Mouse (Mus musculus) ES-Bruce4 (cell line): Measurements from ENCODE around the gene Usp49.

ENCODE experiments used
- CTCF ChIP-seq: IDR thresholded peaks from one replicate; pipeline ENCODE4 v1.8.1; 2011; ENCODE audit warnings: low read depth, low read length
- EP300 ChIP-seq: IDR thresholded peaks from 2 replicates; pipeline ENCODE4 v1.6.1; 2011; ENCODE audit warnings: low read depth, low read length; ENCODE audit not compliant: insufficient read depth
- POLR2A ChIP-seq: IDR thresholded peaks from one replicate; pipeline ENCODE4 v1.8.1; 2011; ENCODE audit warnings: low read length; ENCODE audit not compliant: insufficient read depth

GRCm38 (mm10) chr17:47580962-47581361 lies 49.5 kb upstream of the Usp49 start:
- no peak for TF ChIP-seq CTCF
- no peak for TF ChIP-seq POLR2A
- TF ChIP-seq EP300, result no peak
